Mouse (Mus musculus) hindbrain, embryonic 11.5 days (tissue): ENCODE results near the gene Ddx19a. TPM values are rescaled to one million over a fixed set of nuclear protein-coding genes. Genes with fewer than 3 reads are reported as not detected.
"Not testable (repeated sequence)": the region's sequence is repeated elsewhere in the genome, so short reads cannot be mapped to it uniquely, and the experiment has no call there.

Experiments used
- ATAC-seq: fragments of 200-750 bp; cut with Nextera tagmentation; 2 replicates; pipeline ENCODE4 v1.8.0; 2017; ENCODE audit warnings: mild to moderate bottlenecking, moderate TSS enrichment, moderate library complexity; ENCODE audit not compliant: low FRiP score
- DNase-seq: peaks from one replicate; pipeline ENCODE4 v3.0.0-alpha.2; 2015; ENCODE audit warnings: low spot score
- H3K27ac ChIP-seq: fragments of 300-500 bp; sonication (generic); 2 replicates; pipeline ENCODE4 v1.5.1; 2014; ENCODE audit warnings: mild to moderate bottlenecking, low read depth, low read length
- H3K27me3 ChIP-seq: fragments of 300-500 bp; sonication (generic); 2 replicates; pipeline ENCODE4 v1.6.1; 2014; ENCODE audit warnings: mild to moderate bottlenecking, low read length, moderate library complexity, mixed read lengths; ENCODE audit not compliant: control insufficient read depth, insufficient read depth
- H3K36me3 ChIP-seq: fragments of 300-500 bp; sonication (generic); 2 replicates; pipeline ENCODE4 v1.6.1; 2014; ENCODE audit warnings: mild to moderate bottlenecking, low read length, moderate library complexity, mixed read lengths; ENCODE audit not compliant: control insufficient read depth, insufficient read depth
- H3K4me1 ChIP-seq: fragments of 300-500 bp; sonication (generic); replicated peaks from 2 replicates; pipeline ENCODE4 v1.6.1; 2014; ENCODE audit warnings: low read length, mixed read lengths; ENCODE audit not compliant: control insufficient read depth, insufficient read depth
- H3K4me2 ChIP-seq: fragments of 300-500 bp; sonication (generic); replicated peaks from 2 replicates; pipeline ENCODE4 v1.6.1; 2014; ENCODE audit warnings: mild to moderate bottlenecking, low read depth, low read length
- H3K4me3 ChIP-seq: fragments of 300-500 bp; sonication (generic); 2 replicates; pipeline ENCODE4 v1.5.1; 2014; ENCODE audit warnings: low read depth, low read length
- H3K9ac ChIP-seq: fragments of 300-500 bp; sonication (generic); 2 replicates; pipeline ENCODE4 v1.6.1; 2014; ENCODE audit warnings: low read depth, low read length
- H3K9me3 ChIP-seq: fragments of 300-500 bp; sonication (generic); 2 replicates; pipeline ENCODE4 v1.6.1; 2016; ENCODE audit warnings: low read length; ENCODE audit not compliant: control insufficient read depth
- WGBS: fragments of 180-500 bp; shearing (Covaris S2); extraction: QIAGEN DNeasy Blood & Tissue Kit; methylation state at CpG from one replicate; pipeline ENCODE4 v1.1.7; 2014; 5-methylcytosine and 5-hydroxymethylcytosine counted together
- polyA plus RNA-seq: library from polyadenylated mRNA; unstranded; fragments of >200 nt; fragmentation: Nextera tagmentation; extraction: Ambion mirVana; gene quantifications from 2 replicates; pipeline ENCODE4 v1.2.1, GENCODE M21; 2014

Ddx19a gene
- polyA plus RNA-seq, 1 experiment from 2014 or later: 29.8 TPM

GRCm38 (mm10) chr8:111030045-111030444, 32.4 kb upstream of the Ddx19a start:
- WGBS: 80% methylated on average over 6 of the region's 6 CpGs
- no peak for ATAC-seq
- no peak overlapping the region for H3K9ac ChIP-seq

DNA sequence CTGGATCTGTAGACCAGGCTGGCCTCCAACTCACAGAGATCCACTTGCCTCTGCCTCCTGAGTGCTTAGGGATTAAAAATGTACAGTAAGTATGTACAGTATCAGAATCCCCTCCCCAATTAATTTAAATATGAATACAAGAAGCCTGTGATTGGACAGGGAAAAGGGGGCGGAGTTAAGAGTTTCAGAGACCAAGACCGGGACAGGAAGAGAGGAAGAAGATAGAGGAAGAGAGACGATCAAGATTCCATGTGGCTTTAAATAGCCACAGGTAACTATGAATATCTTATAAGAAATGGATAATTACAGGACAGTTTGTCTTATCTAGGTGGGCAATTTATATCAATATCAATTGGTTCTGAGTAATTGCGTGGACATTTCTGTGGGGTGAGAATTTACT, 32.0 kb upstream of the Ddx19a start:
- Histone ChIP-seq H3K9ac (no peak overlapping the region), H3K4me2 (no peak overlapping the region), H3K27me3 (no peaks in the 10 kb centered on the region), H3K36me3 (no peaks in the 10 kb centered on the region), H3K4me1 (peaks cover 3% of the 10 kb centered on the region; the same call in 1 of the 2 replicates), H3K4me3 (no peak overlapping the region), H3K27ac (no peak overlapping the region), H3K9me3 (no peaks in the 10 kb centered on the region)
- no peak for ATAC-seq
- no peak for DNase-seq
- WGBS: 55% methylated on average over 4 of the region's 4 CpGs

More at GRCm38 (mm10) chr8:111030045-111030444, 32.4 kb upstream of the Ddx19a start:
- Histone ChIP-seq H3K27ac (no peak overlapping the region), H3K36me3 (no peaks in the 10 kb centered on the region), H3K4me1 (peaks cover 8% of the 10 kb centered on the region), H3K4me2 (no peak overlapping the region), H3K9me3 (no peaks in the 10 kb centered on the region), H3K27me3 (no peaks in the 10 kb centered on the region), H3K4me3 (no peak overlapping the region)
- no peak for DNase-seq

- H3K36me3 ChIP-seq: no peaks in the 10 kb centered on the region
- H3K27me3 ChIP-seq: no peaks in the 10 kb centered on the region
- DNase-seq (peak; percentile 86), ATAC-seq (peak; percentile 79)
- no peaks in the 10 kb centered on the region for H3K4me1 ChIP-seq
- under 1% methylated on average over 31 of the region's 31 CpGs for whole genome bisulfite sequencing
- no peak overlapping the region for H3K27ac ChIP-seq
- no peaks in the 10 kb centered on the region for H3K9me3 ChIP-seq
- peak overlapping the region; percentile 75 for H3K4me2 ChIP-seq
- H3K9ac ChIP-seq: peak overlapping the region; percentile 57
- peak overlapping the region; percentile 53 for H3K4me3 ChIP-seq
Measured at GRCm38 (mm10) chr8:111027391-111027937, 29.9 kb upstream of the Ddx19a start.

DNA sequence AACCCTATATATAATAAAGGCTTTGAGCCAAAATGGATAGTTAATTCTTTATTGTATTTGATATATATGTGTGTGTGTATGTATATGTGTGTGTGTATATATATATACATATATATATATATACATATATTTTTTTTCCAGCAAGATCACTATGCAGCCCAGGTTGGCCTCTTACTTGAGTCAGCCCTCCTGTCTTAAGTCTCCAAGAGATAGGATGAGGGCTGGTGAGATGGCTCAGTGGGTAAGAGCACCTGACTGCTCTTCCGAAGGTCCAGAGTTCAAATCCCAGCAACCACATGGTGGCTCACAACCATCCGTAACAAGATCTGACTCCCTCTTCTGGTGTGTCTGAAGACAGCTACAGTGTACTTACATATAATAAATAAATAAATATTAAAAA, 29.0 kb upstream of the Ddx19a start:
- H3K4me2 ChIP-seq, H3K4me3 ChIP-seq, DNase-seq, H3K27me3 ChIP-seq, H3K27ac ChIP-seq, H3K4me1 ChIP-seq, H3K9me3 ChIP-seq, H3K9ac ChIP-seq, ATAC-seq, H3K36me3 ChIP-seq: not testable (repeated sequence)
- WGBS: 89% methylated on average over 1 of the region's 2 CpGs

GRCm38 (mm10) chr8:111010230-111010991, 12.8 kb upstream of the Ddx19a start:
- not testable (repeated sequence) for DNase-seq, H3K9ac ChIP-seq, H3K4me3 ChIP-seq, H3K4me2 ChIP-seq, H3K36me3 ChIP-seq, H3K27me3 ChIP-seq, ATAC-seq, H3K4me1 ChIP-seq, H3K9me3 ChIP-seq, H3K27ac ChIP-seq
- 87% methylated on average over 8 of the region's 10 CpGs for WGBS

GRCm38 (mm10) chr8:110996641-110997430, 764 bp downstream of the Ddx19a start:
- Histone ChIP-seq H3K9me3 (no peaks in the 10 kb centered on the region), H3K9ac (peak overlapping the region; percentile 76), H3K4me1 (peaks cover 3% of the 10 kb centered on the region; the same call in 1 of the 2 replicates), H3K4me3 (peak overlapping the region; percentile 67), H3K27me3 (no peaks in the 10 kb centered on the region), H3K4me2 (peak overlapping the region; percentile 71), H3K36me3 (no peaks in the 10 kb centered on the region), H3K27ac (no peak overlapping the region)
- WGBS: 40% methylated on average over 16 of the region's 16 CpGs
- ATAC-seq (no peak), DNase-seq (no peak)

- H3K4me3 ChIP-seq: no peak overlapping the region
- DNase-seq (no peak), ATAC-seq (no peak)
- H3K9me3 ChIP-seq: no peaks in the 10 kb centered on the region
- H3K4me1 ChIP-seq: no peaks in the 10 kb centered on the region
- no peak overlapping the region for H3K9ac ChIP-seq
- H3K27ac ChIP-seq: no peak overlapping the region
- no peaks in the 10 kb centered on the region for H3K27me3 ChIP-seq
- H3K4me2 ChIP-seq: no peak overlapping the region
- 92% methylated on average over 9 of the region's 9 CpGs for WGBS
- peaks cover 10% of the 10 kb centered on the region; the same call in 1 of the 2 replicates for H3K36me3 ChIP-seq
Measured at GRCm38 (mm10) chr8:110990017-110990416, 7.6 kb downstream of the Ddx19a start.

- no peak overlapping the region for H3K4me2 ChIP-seq
- no peak for DNase-seq
- no peaks in the 10 kb centered on the region for H3K4me1 ChIP-seq
- H3K9me3 ChIP-seq: no peaks in the 10 kb centered on the region
- peaks cover 14% of the 10 kb centered on the region; the same call in 1 of the 2 replicates for H3K36me3 ChIP-seq
- no peak overlapping the region for H3K9ac ChIP-seq
- no peak overlapping the region for H3K27ac ChIP-seq
- no peaks in the 10 kb centered on the region for H3K27me3 ChIP-seq
- no peak overlapping the region for H3K4me3 ChIP-seq
- WGBS: 84% methylated on average over 8 of the region's 8 CpGs
- ATAC-seq: no peak
Measured at GRCm38 (mm10) chr8:110987805-110988744, 9.5 kb downstream of the Ddx19a start.
